Mouse (Mus musculus): ENCODE results near the gene Atp2b2. TPM values are rescaled to one million over a fixed set of nuclear protein-coding genes. Genes with fewer than 3 reads are reported as not detected.

The Atp2b2 gene
- polyA plus RNA-seq, 1 experiment from 2014 or later = 0.62 TPM

DNA sequence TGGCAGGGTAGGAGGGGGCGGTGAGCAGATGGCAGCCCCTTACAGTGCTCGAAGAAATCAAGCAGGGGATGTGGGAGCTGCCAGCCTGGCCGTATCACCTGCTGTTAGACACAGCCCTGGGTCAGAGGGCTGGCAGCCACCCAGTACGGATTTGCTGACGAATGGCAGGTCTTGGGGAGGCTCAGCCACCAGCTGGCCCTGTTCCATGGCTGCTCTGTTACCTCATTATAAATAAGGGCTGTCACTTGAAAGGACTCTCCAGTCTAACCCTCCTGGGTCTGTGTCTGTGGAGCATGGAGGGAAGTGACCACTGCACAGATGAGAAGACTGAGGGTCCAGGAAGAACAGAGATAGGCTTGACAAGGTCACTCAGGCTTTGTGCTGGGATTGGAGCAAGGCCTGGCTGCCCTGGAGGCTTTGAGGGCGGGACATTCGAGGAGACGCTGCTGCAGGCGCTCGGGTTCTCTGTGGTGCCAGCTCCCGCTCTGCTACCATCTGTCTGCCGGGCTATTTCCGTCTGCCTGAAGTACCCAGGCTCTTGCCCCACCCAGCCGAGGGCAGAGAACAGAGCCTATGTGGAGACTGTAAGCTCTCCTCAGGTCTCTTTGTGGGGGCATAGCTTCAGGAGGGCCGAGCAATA is 181.6 kb downstream of the Atp2b2 start:
- Histone ChIP-seq H3K9me3 (replicated peaks) (no peaks in the 10 kb centered on the region), H3K36me3 (no peaks in the 10 kb centered on the region), H3K27ac (no peak overlapping the region), H3K9ac (no peak overlapping the region), H3K4me2 (no peak overlapping the region), H3K4me1 (no peaks in the 10 kb centered on the region), H3K27me3 (no peaks in the 10 kb centered on the region), H3K4me3 (replicated peaks) (no peak overlapping the region)
- 40% methylated on average over 15 of the region's 15 CpGs for WGBS
- peak; percentile 73 for ATAC-seq (replicated peaks; ENCODE audit: low FRiP score)

DNA sequence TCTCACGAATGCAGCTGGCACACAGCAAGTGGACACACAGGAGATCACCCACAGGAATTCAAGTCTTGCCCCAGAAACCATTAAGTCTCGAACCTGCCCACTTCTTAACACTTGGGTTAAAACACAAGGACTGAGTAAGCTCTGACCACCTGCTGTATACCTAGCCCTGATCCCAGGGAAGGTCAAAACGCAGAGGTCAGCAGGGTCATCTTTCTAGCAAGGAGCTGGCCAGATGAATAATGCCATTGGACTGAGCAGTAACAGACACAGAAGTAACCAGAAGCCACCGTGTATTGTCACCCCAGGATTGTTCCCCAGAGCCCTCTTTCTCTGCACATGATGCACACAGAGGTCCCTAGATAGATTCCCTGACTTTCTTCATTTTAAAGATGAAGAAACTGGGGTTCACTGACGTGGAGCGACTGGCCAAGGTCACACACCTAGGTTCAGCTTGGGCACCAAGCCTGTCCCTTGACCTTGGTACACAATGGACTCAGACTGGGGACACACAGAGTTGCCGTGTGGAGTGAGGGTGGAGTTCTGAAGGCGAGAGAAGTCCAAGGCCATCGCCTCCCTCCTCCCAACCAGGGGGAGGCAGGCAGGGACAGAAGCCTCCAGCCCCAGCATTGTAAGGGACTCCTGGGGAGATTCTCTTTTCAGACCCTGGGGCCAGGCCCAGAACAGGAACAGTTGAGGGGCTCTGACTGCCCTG is 182.2 kb downstream of the Atp2b2 start:
- H3K4me3 ChIP-seq (replicated peaks) = no peak overlapping the region
- H3K27ac ChIP-seq = no peak overlapping the region
- H3K4me2 ChIP-seq = no peak overlapping the region
- no peaks in the 10 kb centered on the region for H3K27me3 ChIP-seq
- no peak for ATAC-seq (replicated peaks; ENCODE audit: low FRiP score)
- H3K4me1 ChIP-seq = no peaks in the 10 kb centered on the region
- 65% methylated on average over 9 of the region's 9 CpGs for WGBS
- H3K9me3 ChIP-seq (replicated peaks) = no peaks in the 10 kb centered on the region
- H3K36me3 ChIP-seq = no peaks in the 10 kb centered on the region
- H3K9ac ChIP-seq = no peak overlapping the region

DNA sequence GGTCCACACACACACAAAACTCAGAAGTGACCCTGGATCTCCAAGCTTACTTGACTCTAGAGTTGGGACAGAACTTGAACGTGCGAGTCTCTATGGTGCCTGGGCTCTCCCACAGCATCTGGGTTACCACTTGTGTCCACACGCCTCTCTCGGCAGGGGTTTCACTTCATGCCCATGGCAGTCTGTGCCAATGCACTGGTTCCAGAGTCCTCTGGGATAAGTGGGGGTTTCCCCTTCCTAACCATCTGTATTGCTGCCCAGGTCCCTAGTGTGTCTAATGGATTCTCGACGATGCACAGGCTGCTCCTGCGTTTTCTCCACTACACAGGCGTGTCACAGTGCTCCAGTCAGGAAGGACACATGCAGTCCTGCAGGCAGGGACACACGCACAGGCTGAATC is 184.1 kb downstream of the Atp2b2 start:
- no peak for ATAC-seq (replicated peaks; ENCODE audit: low FRiP score)
- Histone ChIP-seq H3K9ac (no peak overlapping the region), H3K9me3 (replicated peaks) (no peaks in the 10 kb centered on the region), H3K4me1 (no peaks in the 10 kb centered on the region), H3K4me3 (replicated peaks) (no peak overlapping the region), H3K27me3 (no peaks in the 10 kb centered on the region), H3K36me3 (no peaks in the 10 kb centered on the region), H3K4me2 (no peak overlapping the region), H3K27ac (no peak overlapping the region)
- 87% methylated on average over 9 of the region's 9 CpGs for WGBS

DNA sequence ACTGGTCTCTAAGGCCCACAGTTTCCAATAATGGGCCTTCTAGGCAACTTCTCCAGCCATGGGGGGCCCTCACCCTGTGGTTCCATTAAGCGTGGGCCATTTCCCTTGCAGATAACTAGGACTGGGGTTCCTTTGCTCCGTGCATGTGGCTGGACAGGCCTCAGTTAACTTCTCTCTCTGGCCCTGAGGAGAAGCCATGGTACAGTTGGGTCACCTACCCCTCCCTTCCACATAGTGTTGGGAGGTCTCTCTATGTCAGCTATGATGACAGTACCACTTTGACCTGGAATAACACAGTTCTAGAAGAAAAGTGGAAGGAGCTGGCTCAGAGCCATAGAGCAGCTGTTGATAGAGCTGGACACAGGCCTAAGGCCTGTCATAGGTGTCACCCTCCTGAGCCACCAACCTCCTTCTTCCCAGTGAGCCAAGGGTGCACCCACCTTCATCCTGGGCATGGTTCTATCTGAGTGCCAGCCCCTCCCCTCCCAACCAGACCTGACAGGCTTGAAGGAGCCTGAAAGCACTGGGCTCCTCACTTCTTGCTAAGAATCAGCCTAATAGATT is 185.0 kb downstream of the Atp2b2 start:
- ATAC-seq (replicated peaks; ENCODE audit: low FRiP score) = no peak
- Histone ChIP-seq H3K27ac (no peak overlapping the region), H3K27me3 (no peaks in the 10 kb centered on the region), H3K4me1 (no peaks in the 10 kb centered on the region), H3K4me2 (no peak overlapping the region), H3K9ac (no peak overlapping the region), H3K36me3 (no peaks in the 10 kb centered on the region), H3K4me3 (replicated peaks) (no peak overlapping the region), H3K9me3 (replicated peaks) (no peaks in the 10 kb centered on the region)
- WGBS = 79% methylated on average over 2 of the region's 2 CpGs

DNA sequence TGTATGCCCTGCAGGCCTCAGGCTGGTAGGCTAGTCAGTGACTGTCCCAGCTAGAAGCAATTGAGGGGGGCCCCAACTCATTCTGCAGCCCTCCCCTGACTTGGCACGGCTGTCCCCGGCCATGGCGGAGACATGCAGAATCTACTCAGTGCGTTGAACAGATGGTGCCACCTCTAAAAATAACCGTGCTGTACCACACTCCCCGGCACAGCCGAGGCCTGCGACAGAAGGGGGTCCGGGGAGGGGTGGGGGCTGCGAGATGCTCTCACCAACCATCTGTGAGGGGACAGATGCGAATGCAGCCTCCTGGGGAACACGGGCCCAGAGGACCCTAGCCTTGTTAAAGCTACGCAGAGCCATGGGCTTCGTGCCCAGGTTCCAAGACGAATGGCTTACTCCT is 185.6 kb downstream of the Atp2b2 start:
- no peak overlapping the region for H3K4me3 ChIP-seq (replicated peaks)
- H3K4me1 ChIP-seq = no peaks in the 10 kb centered on the region
- no peaks in the 10 kb centered on the region for H3K27me3 ChIP-seq
- H3K27ac ChIP-seq = no peak overlapping the region
- no peaks in the 10 kb centered on the region for H3K9me3 ChIP-seq (replicated peaks)
- H3K9ac ChIP-seq = no peak overlapping the region
- no peak for ATAC-seq (replicated peaks; ENCODE audit: low FRiP score)
- no peaks in the 10 kb centered on the region for H3K36me3 ChIP-seq
- WGBS = 89% methylated on average over 15 of the region's 15 CpGs
- H3K4me2 ChIP-seq = no peak overlapping the region

DNA sequence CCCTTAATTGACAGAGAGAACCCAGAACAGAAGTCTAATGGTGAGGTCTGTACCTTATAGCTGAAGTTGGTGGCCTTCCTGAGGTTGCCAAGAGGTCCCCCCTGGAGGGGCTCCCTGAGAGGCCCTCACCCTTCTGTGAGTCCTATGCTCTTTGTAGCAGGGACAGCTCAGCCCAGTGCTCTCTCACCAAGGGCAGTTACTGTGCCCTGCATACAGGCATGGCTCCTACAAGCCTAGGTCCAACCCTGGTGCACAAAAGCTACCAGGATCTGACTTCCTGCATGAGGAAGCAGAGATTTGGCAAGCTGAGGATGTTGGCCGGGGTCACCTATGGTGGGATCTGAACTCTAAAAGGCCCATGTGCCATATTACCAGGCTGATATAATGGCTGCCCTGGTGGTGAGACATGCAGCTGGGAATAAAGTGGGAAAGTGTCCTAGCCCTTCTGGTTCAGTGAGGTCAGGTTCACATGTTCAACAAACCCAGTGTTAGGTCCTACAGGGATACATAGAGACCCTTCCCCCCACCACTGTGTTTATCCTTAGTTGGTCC is 186.2 kb downstream of the Atp2b2 start:
- Histone ChIP-seq H3K4me2 (no peak overlapping the region), H3K27me3 (no peaks in the 10 kb centered on the region), H3K9me3 (replicated peaks) (no peaks in the 10 kb centered on the region), H3K4me1 (no peaks in the 10 kb centered on the region), H3K27ac (no peak overlapping the region), H3K9ac (no peak overlapping the region), H3K4me3 (replicated peaks) (no peak overlapping the region), H3K36me3 (no peaks in the 10 kb centered on the region)
- no peak for ATAC-seq (replicated peaks; ENCODE audit: low FRiP score)
- WGBS = 81% methylated on average over 1 of the region's 1 CpGs

DNA sequence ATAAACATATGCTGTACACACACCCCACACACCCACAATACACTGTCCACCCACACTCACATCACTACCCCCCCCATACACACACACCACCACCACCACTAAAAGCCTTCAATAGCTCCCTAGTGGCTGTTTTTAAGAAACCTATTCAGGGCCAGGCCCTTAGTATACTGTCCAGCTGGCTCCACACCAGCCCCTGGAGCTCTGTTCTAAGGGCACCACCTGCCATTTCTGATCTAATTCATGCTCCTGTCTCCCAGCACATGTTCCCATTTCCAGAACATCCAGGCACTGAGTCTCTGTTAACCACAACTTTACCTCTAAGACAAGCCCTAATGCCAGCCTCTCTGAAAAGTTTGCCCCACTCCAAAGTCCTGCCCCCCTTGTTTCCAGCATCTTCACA is 186.8 kb downstream of the Atp2b2 start:
- Histone ChIP-seq H3K36me3 (no peaks in the 10 kb centered on the region), H3K4me3 (replicated peaks) (no peak overlapping the region), H3K9me3 (replicated peaks) (no peaks in the 10 kb centered on the region), H3K27me3 (no peaks in the 10 kb centered on the region), H3K4me1 (no peaks in the 10 kb centered on the region), H3K4me2 (no peak overlapping the region), H3K9ac (no peak overlapping the region), H3K27ac (no peak overlapping the region)
- ATAC-seq (replicated peaks; ENCODE audit: low FRiP score) = no peak

DNA sequence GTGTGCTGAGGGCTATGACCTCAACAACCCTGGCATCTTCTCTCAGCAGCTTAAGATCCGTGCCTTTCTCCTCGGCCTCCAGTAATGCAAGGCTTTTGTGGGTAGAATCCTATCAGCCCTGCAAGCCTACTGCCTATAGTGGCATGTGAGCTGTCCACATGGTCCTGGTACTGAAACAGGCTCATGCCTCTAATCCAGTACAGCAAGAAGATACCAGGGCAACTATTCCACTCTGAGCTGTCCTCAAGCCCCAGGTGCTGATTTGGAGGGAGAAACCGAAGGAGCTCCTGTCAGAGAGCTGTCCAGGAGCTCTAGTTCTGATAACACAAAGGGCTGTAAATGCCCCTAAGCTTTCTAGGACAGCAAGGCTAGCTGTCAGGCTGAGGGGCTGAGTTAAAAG is 190.1 kb downstream of the Atp2b2 start:
- H3K9me3 ChIP-seq (replicated peaks) = no peaks in the 10 kb centered on the region
- no peak overlapping the region for H3K27ac ChIP-seq
- H3K4me2 ChIP-seq = no peak overlapping the region
- no peak overlapping the region for H3K9ac ChIP-seq
- 3% methylated on average over 3 of the region's 3 CpGs for WGBS
- no peak overlapping the region for H3K4me3 ChIP-seq (replicated peaks)
- no peaks in the 10 kb centered on the region for H3K27me3 ChIP-seq
- ATAC-seq (replicated peaks; ENCODE audit: low FRiP score) = peak; percentile 83
- no peaks in the 10 kb centered on the region for H3K4me1 ChIP-seq
- H3K36me3 ChIP-seq = no peaks in the 10 kb centered on the region

DNA sequence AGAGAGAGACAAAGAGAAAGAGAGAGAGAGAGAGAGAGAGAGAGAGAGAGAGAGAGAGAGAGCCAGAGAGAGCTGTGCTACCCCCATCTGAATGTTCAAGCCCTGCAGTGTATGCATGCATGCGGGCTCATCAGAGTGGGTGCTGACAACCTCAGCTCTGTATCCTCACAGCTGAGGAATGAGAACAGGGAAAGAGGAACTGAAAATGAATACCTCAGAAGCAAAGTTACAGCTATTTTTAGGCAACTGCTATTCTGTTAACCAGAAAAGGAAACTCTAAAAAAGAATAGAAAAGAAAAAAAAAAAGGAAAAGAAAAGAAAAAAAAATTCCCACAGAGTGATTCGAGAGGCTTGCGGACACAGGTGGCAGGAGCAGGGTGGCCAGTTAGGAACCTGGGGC is 192.6 kb downstream of the Atp2b2 start:
- H3K36me3 ChIP-seq = no peaks in the 10 kb centered on the region
- H3K4me1 ChIP-seq = no peaks in the 10 kb centered on the region
- H3K27me3 ChIP-seq = no peaks in the 10 kb centered on the region
- no peaks in the 10 kb centered on the region for H3K9me3 ChIP-seq (replicated peaks)
- no peak overlapping the region for H3K4me2 ChIP-seq
- no peak for ATAC-seq (replicated peaks; ENCODE audit: low FRiP score)
- 80% methylated on average over 3 of the region's 3 CpGs for WGBS
- H3K9ac ChIP-seq = no peak overlapping the region
- H3K4me3 ChIP-seq (replicated peaks) = no peak overlapping the region
- no peak overlapping the region for H3K27ac ChIP-seq

DNA sequence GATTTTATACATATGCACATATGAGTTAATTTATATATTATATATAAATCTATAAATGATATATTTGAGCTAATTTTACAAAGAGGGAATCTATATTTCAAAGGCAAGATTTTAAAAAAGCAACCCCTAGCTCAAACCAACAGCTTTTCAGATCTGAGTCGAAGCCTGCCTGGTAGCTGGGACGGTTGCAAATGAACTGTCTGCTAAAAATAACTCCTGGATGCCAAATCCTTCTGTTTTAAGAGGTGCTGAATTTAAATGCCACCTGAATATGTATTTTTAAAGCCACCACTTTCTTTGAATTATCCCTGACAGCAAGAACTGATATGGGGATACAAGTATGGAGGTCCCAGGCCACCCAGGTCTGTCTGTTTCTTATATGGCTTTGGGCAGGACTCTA is 193.8 kb downstream of the Atp2b2 start:
- Histone ChIP-seq H3K36me3 (no peaks in the 10 kb centered on the region), H3K9me3 (replicated peaks) (no peaks in the 10 kb centered on the region), H3K4me3 (replicated peaks) (no peak overlapping the region), H3K4me1 (no peaks in the 10 kb centered on the region), H3K4me2 (no peak overlapping the region), H3K27me3 (no peaks in the 10 kb centered on the region), H3K27ac (no peak overlapping the region), H3K9ac (no peak overlapping the region)
- no peak for ATAC-seq (replicated peaks; ENCODE audit: low FRiP score)
- 87% methylated on average over 2 of the region's 2 CpGs for WGBS

DNA sequence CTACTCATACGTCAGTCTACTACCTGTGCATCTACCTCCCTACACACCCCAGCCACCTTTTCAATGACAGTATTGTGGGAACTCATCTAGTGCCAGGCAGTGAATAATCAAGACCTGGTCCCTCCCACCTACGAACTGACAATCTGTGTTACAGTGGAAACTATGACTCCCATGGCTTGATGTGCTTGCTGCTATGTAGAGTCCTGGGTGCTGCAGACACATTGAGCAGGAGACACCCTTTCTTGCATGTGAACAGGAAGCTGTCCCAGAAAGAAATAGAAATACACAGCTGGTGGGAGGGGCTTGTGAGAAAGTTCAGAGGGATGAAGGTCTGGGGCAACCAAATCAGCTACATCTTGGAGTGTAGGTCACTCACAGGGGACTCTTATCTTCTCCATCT is 195.3 kb downstream of the Atp2b2 start:
- ATAC-seq (replicated peaks; ENCODE audit: low FRiP score) = no peak
- Histone ChIP-seq H3K36me3 (no peaks in the 10 kb centered on the region), H3K27ac (no peak overlapping the region), H3K4me3 (replicated peaks) (no peak overlapping the region), H3K27me3 (no peaks in the 10 kb centered on the region), H3K4me1 (no peaks in the 10 kb centered on the region), H3K4me2 (no peak overlapping the region), H3K9ac (no peak overlapping the region), H3K9me3 (replicated peaks) (no peaks in the 10 kb centered on the region)
- 85% methylated on average over 2 of the region's 2 CpGs for WGBS

DNA sequence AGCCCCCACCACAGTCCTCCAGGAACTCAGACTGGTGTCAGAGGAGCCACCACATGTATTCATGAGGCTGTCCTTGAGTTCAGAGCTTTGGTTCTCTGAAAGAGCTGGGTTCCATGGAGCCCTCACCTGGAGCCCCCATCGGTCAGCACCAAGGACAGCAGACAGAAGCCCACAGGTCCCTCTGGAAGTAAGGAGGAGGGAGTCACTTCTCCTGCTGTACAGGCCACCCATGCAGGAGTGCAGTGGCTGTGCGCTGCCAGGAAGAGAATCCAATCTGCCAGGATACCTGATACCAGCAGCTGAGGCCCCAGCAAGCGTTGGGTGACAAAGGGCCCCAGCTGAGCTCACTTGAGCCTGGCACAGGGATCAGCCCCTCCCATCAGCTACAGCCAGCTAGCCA is 199.2 kb downstream of the Atp2b2 start:
- no peak overlapping the region for H3K9ac ChIP-seq
- H3K4me3 ChIP-seq (replicated peaks) = no peak overlapping the region
- ATAC-seq (replicated peaks; ENCODE audit: low FRiP score) = peak; percentile 64; the same call in 1 of the 2 replicates
- H3K27ac ChIP-seq = no peak overlapping the region
- no peaks in the 10 kb centered on the region for H3K27me3 ChIP-seq
- H3K36me3 ChIP-seq = no peaks in the 10 kb centered on the region
- no peaks in the 10 kb centered on the region for H3K4me1 ChIP-seq
- H3K9me3 ChIP-seq (replicated peaks) = no peaks in the 10 kb centered on the region
- no peak overlapping the region for H3K4me2 ChIP-seq
- 8% methylated on average over 3 of the region's 3 CpGs for WGBS

Data from kidney, embryonic 15.5 days (tissue).